Mouse (Mus musculus) ES-E14 (cell line): ENCODE measurements around the gene Prss23. TPM values are rescaled to one million over a fixed set of nuclear protein-coding genes. Genes with fewer than 3 reads are reported as not detected.

Experiments
- DNase-seq: peaks from one replicate; pipeline ENCODE4 v3.0.0-alpha.2; 2013; ENCODE audit warnings: low read depth, low spot score
- H3K27ac ChIP-seq: 2 replicates; pipeline ENCODE4 v1.5.1; 2012; ENCODE audit warnings: low read depth, mild to moderate bottlenecking, low read length, moderate library complexity, mixed read lengths; ENCODE audit not compliant: poor library complexity, insufficient read depth, severe bottlenecking
- H3K36me3 ChIP-seq: 2 replicates; pipeline ENCODE4 v1.6.1; 2012; ENCODE audit warnings: mild to moderate bottlenecking, low read length, moderate library complexity, mixed read lengths; ENCODE audit not compliant: control insufficient read depth, poor library complexity, insufficient read depth, severe bottlenecking
- H3K4me1 ChIP-seq, 2 experiments: fragments of 150-350 bp in 1 of 2; sonication (generic) in 1 of 2; 2 replicates each; pipeline ENCODE4 v1.6.1; 2012; ENCODE audit warnings: low read length in 2 of 2, mild to moderate bottlenecking in 1 of 2, mixed read lengths in 1 of 2; ENCODE audit not compliant: control insufficient read depth in 2 of 2, insufficient read depth in 2 of 2, poor library complexity in 1 of 2
- H3K4me3 ChIP-seq, 2 experiments: fragments of 150-350 bp in 1 of 2; sonication (generic) in 1 of 2; 2 replicates each; pipeline ENCODE4 v1.5.1; 2012; ENCODE audit warnings: low read length in 2 of 2, low read depth in 1 of 2, mild to moderate bottlenecking in 1 of 2, mixed read lengths in 1 of 2; ENCODE audit not compliant: insufficient read depth in 1 of 2, poor library complexity in 1 of 2, severe bottlenecking in 1 of 2
- H3K9ac ChIP-seq: 2 replicates; pipeline ENCODE4 v1.6.1; 2012; ENCODE audit warnings: low read depth, mild to moderate bottlenecking, low read length, mixed read lengths; ENCODE audit not compliant: poor library complexity, insufficient read depth, severe bottlenecking
- H3K9me3 ChIP-seq: fragments of 150-350 bp; sonication (generic); 2 replicates; pipeline ENCODE4 v1.6.1; 2012; ENCODE audit warnings: low read depth, mild to moderate bottlenecking, low read length; ENCODE audit not compliant: control insufficient read depth, insufficient read depth
- CHD2 ChIP-seq: IDR thresholded peaks from 2 replicates; pipeline ENCODE4 v1.6.1; 2014; ENCODE audit warnings: mild to moderate bottlenecking, low read depth, low read length, inconsistent platforms
- HCFC1 ChIP-seq: IDR thresholded peaks from 2 replicates; pipeline ENCODE4 v1.6.1; 2012; ENCODE audit warnings: low read length, inconsistent platforms, borderline replicate concordance; ENCODE audit not compliant: insufficient read depth
- MAFK ChIP-seq: IDR thresholded peaks from 2 replicates; pipeline ENCODE4 v1.6.1; 2014; ENCODE audit warnings: mild to moderate bottlenecking, low read depth, low read length, inconsistent platforms; ENCODE audit not compliant: insufficient read depth
- ZC3H11A ChIP-seq: IDR thresholded peaks from 2 replicates; pipeline ENCODE4 v1.6.1; 2012; ENCODE audit warnings: low read depth, mild to moderate bottlenecking, inconsistent platforms, low read length, borderline replicate concordance
- ZNF384 ChIP-seq: IDR thresholded peaks from 2 replicates; pipeline ENCODE4 v1.6.1; 2012; ENCODE audit warnings: low read depth, low read length, inconsistent platforms
- in situ Hi-C, 2 experiments: fragments of 600-800 bp; cut with MboI; formaldehyde crosslinking; loops; one replicate each; pipeline ENCODE4 v1.15.1; 2025; ENCODE audit warnings: low sequenced_read_pairs in 2 of 2, inconsistent platforms in 1 of 2; ENCODE audit not compliant: unreplicated experiment in 2 of 2
- total RNA-seq: library from RNA; depleted of rRNA; stranded (reverse); fragments of 300-350 nt; gene quantifications from 2 replicates; pipeline ENCODE4 v1.2.3, GENCODE M21; 2012

The Prss23 gene
- total RNA-seq, 1 experiment, result 126 TPM

- TF ChIP-seq CHD2 (no peak), ZNF384 (no peak), HCFC1 (no peak), ZC3H11A (no peak), MAFK (no peak)
- Histone ChIP-seq H3K36me3 (no peaks in the 10 kb centered on the region), H3K4me1 (0 out of 4 replicates have a peak, but pooled peaks cover 0 to 1% of the 10 kb centered on the region in 2 experiments), H3K9ac (peak overlapping the region; percentile 67), H3K4me3 (peak overlapping the region; percentile 67 to 81), H3K9me3 (no peaks in the 10 kb centered on the region), H3K27ac (no peak overlapping the region)
- in situ Hi-C loops, result loop anchor here (25.0 kb wide), 2 partner anchors 320 to 745 kb away; partner anchors contain the start of gene Ccdc83 (in 1 of the 2)
- DNase-seq, result no peak
These were observed 10.2 kb downstream of the Prss23 start for GRCm38 (mm10) chr7:89516551-89517459.

DNA sequence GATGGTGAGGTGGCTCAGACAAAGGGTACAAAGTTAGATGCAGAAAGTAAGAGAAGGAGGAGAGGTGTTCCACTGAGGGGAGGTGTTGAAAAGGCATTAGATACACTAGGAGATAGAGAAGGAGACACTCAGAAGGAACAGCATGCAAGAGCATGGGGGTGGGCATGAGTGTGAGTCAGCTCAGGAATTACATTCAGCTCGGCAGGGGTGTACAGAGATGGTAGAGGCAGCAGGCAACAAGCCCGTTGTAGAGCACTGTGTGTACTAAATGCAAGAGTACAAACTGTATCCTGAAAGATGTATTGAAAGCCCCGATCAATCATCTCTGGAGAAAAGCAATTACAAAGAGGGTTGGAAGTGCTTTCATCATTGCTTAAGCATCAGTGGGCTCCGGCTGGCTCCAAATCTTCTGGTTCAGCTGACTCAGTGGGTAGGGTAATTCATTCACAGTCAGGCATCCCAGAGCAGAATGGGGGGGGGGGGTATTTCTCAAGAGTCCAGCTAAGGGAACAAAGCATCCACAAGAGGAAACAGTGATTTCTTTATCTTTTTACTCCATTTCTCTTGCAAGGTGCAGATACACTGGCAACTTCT, 15.0 kb downstream of the Prss23 start:
- no peak overlapping the region for H3K27ac ChIP-seq
- no peak overlapping the region for H3K9ac ChIP-seq
- H3K4me1 ChIP-seq, result no peaks in the 10 kb centered on the region
- no peak overlapping the region for H3K4me3 ChIP-seq
- DNase-seq, result no peak
- no peak for TF ChIP-seq ZC3H11A
- TF ChIP-seq HCFC1, result no peak
- no peak for TF ChIP-seq MAFK
- in situ Hi-C loops, result loop anchor here (25.0 kb wide), 2 partner anchors 325 to 750 kb away; partner anchors contain the start of gene Ccdc83 (in 1 of the 2)
- no peaks in the 10 kb centered on the region for H3K36me3 ChIP-seq
- H3K9me3 ChIP-seq, result no peaks in the 10 kb centered on the region

- no peaks in the 10 kb centered on the region for H3K9me3 ChIP-seq
- H3K4me3 ChIP-seq, result no peak overlapping the region
- no peak for DNase-seq
- in situ Hi-C loops, result loop anchor here (10.0 to 25.0 kb wide), 3 partner anchors 329 to 754 kb away; partner anchors contain the start of gene Ccdc83 (in 1 of the 2)
- H3K27ac ChIP-seq, result no peak overlapping the region
- no peak overlapping the region for H3K9ac ChIP-seq
- TF ChIP-seq MAFK (no peak), ZNF384 (no peak), ZC3H11A (no peak), CHD2 (no peak), HCFC1 (no peak)
- H3K36me3 ChIP-seq, result no peaks in the 10 kb centered on the region
- no peaks in the 10 kb centered on the region for H3K4me1 ChIP-seq
These were observed 18.3 kb downstream of the Prss23 start for GRCm38 (mm10) chr7:89508672-89509071.

GRCm38 (mm10) chr7:89499516-89500307, 27.3 kb downstream of the Prss23 start:
- H3K4me1 ChIP-seq, result no peaks in the 10 kb centered on the region
- H3K9me3 ChIP-seq, result no peaks in the 10 kb centered on the region
- H3K36me3 ChIP-seq, result no peaks in the 10 kb centered on the region
- no peak overlapping the region for H3K9ac ChIP-seq
- no peak overlapping the region for H3K4me3 ChIP-seq
- in situ Hi-C loops, result loop anchor here (10.0 to 25.0 kb wide), 3 partner anchors 338 to 763 kb away; partner anchors contain the start of gene Ccdc83 (in 1 of the 2)
- H3K27ac ChIP-seq, result no peak overlapping the region
- DNase-seq, result peak; percentile 45
- TF ChIP-seq HCFC1 (no peak), ZC3H11A (peak; percentile 85)
